Mouse (Mus musculus) E14TG2a.4 (cell line): ENCODE results near the gene Gm10778.
A peak's percentile ranks its signal among the peaks of the same experiment; 100 is the strongest.
"Not testable (repeated sequence)": the region's sequence is repeated elsewhere in the genome, so short reads cannot be mapped to it uniquely, and the experiment has no call there.

ENCODE experiments used
- H3K27me3 ChIP-seq: 2 replicates; pipeline ENCODE4 v1.6.1; 2014; ENCODE audit warnings: low read length, control low read depth; ENCODE audit not compliant: insufficient read depth
- H3K36me3 ChIP-seq: 2 replicates; pipeline ENCODE4 v1.6.1; 2014; ENCODE audit warnings: low read length, control low read depth; ENCODE audit not compliant: insufficient read depth
- H3K4me1 ChIP-seq: replicated peaks from 2 replicates; pipeline ENCODE4 v1.6.1; 2014; ENCODE audit warnings: low read depth, low read length, control low read depth
- H3K4me3 ChIP-seq: replicated peaks from 2 replicates; pipeline ENCODE4 v1.5.1; 2014; ENCODE audit warnings: mild to moderate bottlenecking, low read length
- H3K9me3 ChIP-seq: 2 replicates; pipeline ENCODE4 v1.6.1; 2014; ENCODE audit warnings: low read length, control low read depth
- CTCF ChIP-seq: conservative IDR thresholded peaks from 2 replicates; pipeline ENCODE4 v1.5.1; 2014; ENCODE audit warnings: low read length
- NANOG ChIP-seq: IDR thresholded peaks from 2 replicates; pipeline ENCODE4 v1.6.1; 2014; ENCODE audit warnings: borderline replicate concordance, low read length, mixed read lengths
- POU5F1 ChIP-seq: IDR thresholded peaks from 2 replicates; pipeline ENCODE4 v1.6.1; 2014; ENCODE audit warnings: low read length, borderline replicate concordance

The Gm10778 gene

DNA sequence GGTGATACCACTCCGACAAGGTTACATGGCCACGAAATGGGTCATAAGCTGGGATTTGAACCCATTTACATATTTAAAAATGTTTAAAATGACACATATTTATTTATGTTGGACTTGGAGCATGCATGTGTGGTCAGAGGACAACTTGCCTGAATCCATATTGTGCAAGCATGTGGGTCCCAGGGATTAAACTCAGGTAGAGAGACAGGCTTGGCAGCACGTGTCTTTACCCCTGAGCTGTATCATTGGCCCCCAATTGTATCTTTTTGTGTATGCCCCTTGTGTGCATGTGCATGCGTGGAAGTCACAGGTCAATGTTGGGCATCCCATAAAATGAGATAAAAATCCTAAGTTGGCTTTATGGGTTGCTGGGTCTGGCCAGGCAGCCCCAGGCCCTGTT lies 3.5 kb upstream of the Gm10778 start:
- Histone ChIP-seq H3K4me1 (peaks cover 53% of the 10 kb centered on the region), H3K27me3 (0 out of 2 replicates have a peak, but pooled peaks cover 3% of the 10 kb centered on the region), H3K36me3 (peaks cover 28% of the 10 kb centered on the region), H3K9me3 (no peaks in the 10 kb centered on the region), H3K4me3 (peak overlapping the region; percentile 89; the same call in 1 of the 2 replicates)
- TF ChIP-seq NANOG (no peak), POU5F1 (no peak), CTCF (no peak)

DNA sequence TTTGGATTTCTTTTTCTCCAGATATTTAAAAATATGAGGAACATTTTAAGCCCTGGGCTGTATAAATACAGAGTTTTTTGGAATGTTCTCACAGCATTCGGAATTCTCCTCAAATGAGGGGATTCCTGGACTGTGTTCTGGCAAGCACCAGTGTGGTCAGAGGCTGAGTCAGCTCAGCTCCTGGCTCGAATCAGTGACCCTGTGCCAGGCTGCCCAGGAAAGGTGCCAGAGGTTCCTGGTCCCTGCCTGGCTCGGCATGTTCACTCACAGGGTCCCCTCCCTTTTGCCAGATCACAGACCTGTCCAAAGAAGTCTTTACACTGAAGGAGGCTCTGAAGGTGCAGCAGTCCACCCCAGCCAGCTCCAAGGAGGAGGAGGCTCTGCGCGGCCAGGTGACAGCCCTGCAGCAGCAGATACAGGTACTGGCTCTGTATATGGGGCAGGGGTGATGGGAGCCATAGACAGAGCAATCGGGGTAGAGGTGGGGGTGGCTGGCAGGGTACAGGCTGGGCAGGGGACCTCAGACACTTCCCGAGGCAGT lies 2.8 kb upstream of the Gm10778 start:
- Histone ChIP-seq H3K4me1 (peaks cover 53% of the 10 kb centered on the region), H3K4me3 (no peak overlapping the region), H3K9me3 (no peaks in the 10 kb centered on the region), H3K36me3 (peaks cover 35% of the 10 kb centered on the region), H3K27me3 (0 out of 2 replicates have a peak, but pooled peaks cover 3% of the 10 kb centered on the region)
- TF ChIP-seq NANOG (no peak), POU5F1 (no peak), CTCF (no peak)

- no peaks in the 10 kb centered on the region for H3K27me3 ChIP-seq
- H3K36me3 ChIP-seq: peaks cover 71% of the 10 kb centered on the region
- H3K9me3 ChIP-seq: peaks cover 77% of the 10 kb centered on the region
- H3K4me1 ChIP-seq: peaks cover 26% of the 10 kb centered on the region
- TF ChIP-seq CTCF (no peak), NANOG (peak; percentile 70)
- H3K4me3 ChIP-seq: peak overlapping the region; percentile 27
Measured at GRCm38 (mm10) chr10:81655178-81655577, 6.3 kb downstream of the Gm10778 start.

DNA sequence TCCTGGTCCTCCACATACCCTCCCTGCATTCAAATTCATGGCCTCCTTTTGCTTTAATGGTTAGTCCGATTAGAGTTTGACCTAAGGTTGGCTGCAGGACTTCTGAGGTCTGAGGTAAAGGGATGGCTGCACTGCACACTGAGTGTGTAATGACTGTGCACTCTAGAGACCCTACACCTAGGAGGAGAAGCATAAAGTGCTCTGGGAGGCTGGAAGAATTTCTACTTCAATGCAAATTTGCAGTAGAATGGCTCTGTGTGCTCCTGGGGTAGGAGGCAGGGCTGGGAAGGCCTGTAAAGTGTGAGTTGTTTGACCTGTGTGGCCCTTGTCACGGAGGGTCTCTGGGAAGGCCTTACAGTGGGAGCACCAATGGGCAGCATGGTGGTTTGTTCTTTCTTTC lies 7.3 kb downstream of the Gm10778 start:
- Histone ChIP-seq H3K27me3 (no peaks in the 10 kb centered on the region), H3K9me3 (peaks cover 84% of the 10 kb centered on the region), H3K36me3 (peaks cover 65% of the 10 kb centered on the region), H3K4me1 (peaks cover 17% of the 10 kb centered on the region), H3K4me3 (no peak overlapping the region; the same call in 1 of the 2 replicates)
- TF ChIP-seq NANOG (no peak), POU5F1 (no peak), CTCF (no peak)

DNA sequence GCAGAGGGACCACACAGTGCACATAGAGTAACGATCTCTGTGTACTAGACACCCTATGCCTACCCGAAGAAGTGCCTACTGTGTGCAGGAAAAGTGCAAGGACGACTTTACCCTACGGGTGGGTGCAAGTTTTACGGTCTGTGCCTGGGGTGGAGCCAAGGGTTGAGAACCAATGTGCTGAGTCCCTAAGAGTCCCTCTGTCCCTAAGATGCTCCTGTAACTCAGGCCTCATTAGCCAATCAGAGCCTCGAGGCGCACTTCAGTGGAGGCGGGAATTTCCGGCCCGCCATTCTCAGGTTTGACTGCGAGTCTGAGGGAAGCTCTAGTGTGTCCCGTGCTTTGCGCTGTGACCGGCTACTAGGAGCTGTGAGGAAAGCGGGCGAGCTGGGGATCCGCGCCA lies 38.3 kb downstream of the Gm10778 start:
- not testable (repeated sequence) for H3K27me3 ChIP-seq, H3K4me1 ChIP-seq, H3K9me3 ChIP-seq, H3K36me3 ChIP-seq, H3K4me3 ChIP-seq

- H3K4me1 ChIP-seq, H3K9me3 ChIP-seq, H3K4me3 ChIP-seq: not testable (repeated sequence)
Measured at GRCm38 (mm10) chr10:81704531-81705301, 55.9 kb downstream of the Gm10778 start, which contains the start of gene Zfp433. Gene Zfp433 (plus strand): TSS chr10:81704825.

More at GRCm38 (mm10) chr10:81704531-81705301, 55.9 kb downstream of the Gm10778 start, which contains the start of gene Zfp433:
- H3K27me3 ChIP-seq, H3K36me3 ChIP-seq: not testable (repeated sequence)
